Mouse (Mus musculus): ENCODE results near the gene Serpina5.
"Not testable (repeated sequence)": the region's sequence is repeated elsewhere in the genome, so short reads cannot be mapped to it uniquely, and the experiment has no call there.

Gene Serpina5

GRCm38 (mm10) chr12:104100768-104101167 is at the start of gene Serpina5:
Serpina5 (plus strand) TSS chr12:104101113.
- no peak for DNase-seq (ENCODE audit: low spot score in 2 of 2)

GRCm38 (mm10) chr12:104053995-104054394 is 46.9 kb upstream of the Serpina5 start:
- no peak for DNase-seq (ENCODE audit: low spot score in 2 of 2)

- DNase-seq (ENCODE audit: low spot score in 2 of 2): peak; percentile 6 to 38
Measured at GRCm38 (mm10) chr12:104055755-104056154, 45.2 kb upstream of the Serpina5 start.

GRCm38 (mm10) chr12:104057050-104057449 is 43.9 kb upstream of the Serpina5 start:
- peak; percentile 85 to 97 for DNase-seq (ENCODE audit: low spot score in 2 of 2)

- DNase-seq (ENCODE audit: low spot score in 2 of 2): peak; percentile 65 to 76
Measured at GRCm38 (mm10) chr12:104057531-104057930, 43.4 kb upstream of the Serpina5 start.

DNA sequence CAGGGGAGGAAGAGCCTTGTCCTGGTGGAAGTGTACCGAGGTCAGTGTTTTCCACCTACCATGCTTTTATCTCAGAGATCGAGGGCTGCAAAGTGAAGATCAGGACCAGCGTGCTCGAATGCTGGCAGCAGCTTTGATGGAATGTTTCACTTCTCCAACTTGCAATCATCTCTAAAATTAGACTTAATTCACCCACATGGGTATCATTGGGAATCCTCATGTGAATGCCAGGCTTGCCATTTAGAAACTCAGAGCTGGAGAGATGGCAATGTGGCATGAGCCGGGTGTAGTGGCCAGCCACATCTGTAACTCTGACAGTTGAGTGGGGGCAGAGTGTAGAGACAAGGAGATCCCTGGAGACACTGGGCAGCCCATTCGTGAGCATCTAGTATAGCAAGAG is 40.8 kb upstream of the Serpina5 start:
- DNase-seq (ENCODE audit: low spot score in 2 of 2): no peak

- DNase-seq (ENCODE audit: low spot score in 2 of 2): peak; percentile 73 to 84
Measured at GRCm38 (mm10) chr12:104061862-104062261, 39.1 kb upstream of the Serpina5 start.

GRCm38 (mm10) chr12:104064532-104064931 is 36.4 kb upstream of the Serpina5 start:
- no peak for DNase-seq (ENCODE audit: low spot score in 2 of 2)

GRCm38 (mm10) chr12:104064996-104065395 is 35.9 kb upstream of the Serpina5 start:
- DNase-seq (ENCODE audit: low spot score in 2 of 2): no peak

GRCm38 (mm10) chr12:104066241-104066640 is 34.7 kb upstream of the Serpina5 start:
- DNase-seq (ENCODE audit: low spot score in 2 of 2): peak; percentile 79 to 85

DNA sequence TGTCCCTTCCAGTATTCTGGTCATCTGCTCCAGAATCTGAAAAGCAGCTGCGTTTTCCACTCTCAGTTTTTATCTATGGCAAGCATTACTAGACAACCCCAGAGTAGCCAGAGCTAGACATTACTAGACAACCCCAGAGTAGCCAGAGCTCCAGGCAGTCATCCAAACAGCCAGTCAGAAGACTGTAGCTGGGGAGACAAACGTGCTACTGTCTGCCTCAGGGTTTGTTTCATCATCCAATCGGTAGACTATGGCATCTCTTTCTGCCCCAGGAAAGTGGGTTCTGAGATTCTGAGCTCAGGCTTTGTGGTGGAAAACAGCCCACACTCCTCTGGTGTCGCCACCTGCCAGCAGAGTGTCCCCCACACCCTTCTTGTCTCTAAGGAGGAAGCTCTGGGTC is 33.4 kb upstream of the Serpina5 start:
- DNase-seq (ENCODE audit: low spot score in 2 of 2): peak; percentile 40 to 62

- DNase-seq (ENCODE audit: low spot score in 2 of 2): peak; percentile 59 to 69
Measured at GRCm38 (mm10) chr12:104069620-104070019, 31.3 kb upstream of the Serpina5 start.

- no peak for DNase-seq (ENCODE audit: low spot score in 2 of 2)
Measured at GRCm38 (mm10) chr12:104071708-104072107, 29.2 kb upstream of the Serpina5 start.

GRCm38 (mm10) chr12:104072286-104072685 is 28.6 kb upstream of the Serpina5 start:
- DNase-seq (ENCODE audit: low spot score in 2 of 2): no peak

GRCm38 (mm10) chr12:104090119-104090518 is 10.8 kb upstream of the Serpina5 start:
- no peak for DNase-seq (ENCODE audit: low spot score in 2 of 2)

DNA sequence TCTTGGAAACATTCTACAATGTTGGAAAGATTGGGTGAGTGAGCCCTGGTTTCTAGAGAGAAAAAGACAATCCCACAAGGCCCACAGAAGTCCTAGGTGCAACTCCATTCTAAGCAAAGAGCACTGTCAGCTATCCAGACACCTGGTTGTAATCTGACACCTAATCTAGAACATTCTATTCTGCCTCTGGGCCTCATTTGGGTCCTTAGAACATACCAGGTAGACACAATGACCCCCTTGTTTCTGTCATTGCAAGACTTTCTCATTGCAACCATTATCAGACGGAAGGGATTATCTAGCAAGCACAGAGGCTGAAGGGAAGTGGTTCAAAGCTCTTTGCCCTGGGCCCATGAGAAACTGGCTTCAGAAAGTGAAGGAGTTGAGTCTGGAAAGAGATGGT is 9.6 kb upstream of the Serpina5 start:
- no peak for DNase-seq (ENCODE audit: low spot score in 2 of 2)

- no peak for DNase-seq (ENCODE audit: low spot score in 2 of 2)
Measured at GRCm38 (mm10) chr12:104105847-104106246, 4.9 kb downstream of the Serpina5 start.

GRCm38 (mm10) chr12:104106919-104107318 is 6.0 kb downstream of the Serpina5 start:
- DNase-seq (ENCODE audit: low spot score in 2 of 2): no peak

DNA sequence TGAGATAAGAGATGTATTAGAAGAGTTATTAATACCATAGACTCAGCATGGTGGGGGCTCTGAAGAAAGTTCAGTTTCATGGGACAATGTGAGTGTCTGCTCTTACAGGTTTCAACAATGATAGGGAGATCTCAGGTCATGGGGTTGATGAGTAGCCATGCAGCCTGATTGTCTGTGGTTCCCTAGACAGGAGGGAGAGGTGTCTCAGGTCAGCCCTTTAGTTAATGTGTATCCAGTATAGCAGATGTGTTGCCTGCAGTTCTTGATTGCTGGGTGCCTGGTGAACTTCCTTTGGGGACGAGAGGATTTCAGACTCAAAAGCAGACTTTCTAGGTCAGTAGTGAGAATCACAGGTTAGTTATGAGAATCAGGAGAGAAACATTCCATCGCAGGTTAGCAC is 7.6 kb downstream of the Serpina5 start:
- no peak for DNase-seq (ENCODE audit: low spot score in 2 of 2)

GRCm38 (mm10) chr12:104112333-104112732 is 11.4 kb downstream of the Serpina5 start, which contains the start of gene Serpina3a:
Serpina3a (plus strand) TSS chr12:104112724.
- DNase-seq (ENCODE audit: low spot score in 2 of 2): not testable (repeated sequence)

DNA sequence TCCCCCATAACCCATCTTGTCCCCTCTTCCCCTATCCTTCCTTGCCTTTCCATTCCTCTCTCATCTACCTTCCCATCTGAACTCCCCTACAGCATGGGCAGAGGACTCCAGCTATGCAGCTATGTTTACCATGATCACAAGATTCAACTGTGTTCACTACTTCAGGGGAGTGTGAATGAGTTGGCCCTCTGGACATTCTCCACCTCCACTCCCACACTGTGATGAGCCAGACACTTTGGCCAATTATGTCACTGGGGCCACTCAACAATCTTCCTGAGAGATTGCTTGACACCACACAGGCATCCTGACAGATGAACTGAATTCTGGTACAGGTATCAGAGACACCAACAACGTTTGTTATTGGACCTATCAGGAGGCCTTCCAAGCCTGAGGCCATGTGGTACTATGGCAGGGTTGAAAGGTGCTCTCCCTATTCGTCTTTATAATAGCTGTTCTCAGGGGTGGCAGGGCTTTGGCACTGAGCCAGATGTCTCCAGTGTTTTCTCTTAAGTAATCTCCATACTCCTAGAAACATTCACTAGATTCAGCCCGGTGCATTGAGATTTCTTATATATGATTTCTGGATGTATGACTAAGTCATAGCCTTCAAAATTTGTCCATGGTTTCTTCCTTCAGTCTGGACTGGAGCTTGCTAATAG is 14.1 kb downstream of the Serpina5 start:
- no peak for DNase-seq (ENCODE audit: low spot score in 2 of 2)

- DNase-seq (ENCODE audit: low spot score in 2 of 2): no peak
Measured at GRCm38 (mm10) chr12:104123097-104123496, 22.2 kb downstream of the Serpina5 start.

GRCm38 (mm10) chr12:104123996-104124395 is 23.1 kb downstream of the Serpina5 start:
- no peak for DNase-seq (ENCODE audit: low spot score in 2 of 2)

DNA sequence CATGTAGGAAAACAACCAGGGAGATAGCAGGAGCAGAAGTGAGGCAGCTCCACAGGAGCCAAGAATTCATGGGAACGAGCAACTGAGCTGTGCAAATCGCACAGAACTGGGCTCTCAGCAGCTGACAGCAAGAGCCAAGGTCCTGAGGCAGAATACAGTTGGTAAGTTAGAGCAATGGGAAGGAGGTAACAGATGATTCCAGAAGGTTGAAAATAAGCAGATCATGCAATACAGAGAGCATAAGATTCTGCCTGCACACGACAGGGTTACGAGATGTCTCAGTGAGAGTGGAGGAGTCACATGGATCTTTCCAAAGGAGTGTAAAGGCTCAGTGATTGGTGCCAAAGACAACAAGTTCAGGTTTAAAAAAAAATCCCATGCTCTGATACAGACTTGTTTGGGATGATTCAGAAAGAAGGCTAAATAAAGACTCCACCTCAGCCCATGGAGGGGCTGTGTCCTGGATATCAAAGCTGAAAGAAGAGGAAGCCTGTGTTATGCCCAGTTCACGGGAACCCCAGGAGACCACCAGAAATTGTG is 24.2 kb downstream of the Serpina5 start:
- DNase-seq (ENCODE audit: low spot score in 2 of 2): no peak

Data from natural killer cell, adult 2 months (primary cell).